Mouse (Mus musculus): ENCODE data around the gene Cend1.

DNA sequence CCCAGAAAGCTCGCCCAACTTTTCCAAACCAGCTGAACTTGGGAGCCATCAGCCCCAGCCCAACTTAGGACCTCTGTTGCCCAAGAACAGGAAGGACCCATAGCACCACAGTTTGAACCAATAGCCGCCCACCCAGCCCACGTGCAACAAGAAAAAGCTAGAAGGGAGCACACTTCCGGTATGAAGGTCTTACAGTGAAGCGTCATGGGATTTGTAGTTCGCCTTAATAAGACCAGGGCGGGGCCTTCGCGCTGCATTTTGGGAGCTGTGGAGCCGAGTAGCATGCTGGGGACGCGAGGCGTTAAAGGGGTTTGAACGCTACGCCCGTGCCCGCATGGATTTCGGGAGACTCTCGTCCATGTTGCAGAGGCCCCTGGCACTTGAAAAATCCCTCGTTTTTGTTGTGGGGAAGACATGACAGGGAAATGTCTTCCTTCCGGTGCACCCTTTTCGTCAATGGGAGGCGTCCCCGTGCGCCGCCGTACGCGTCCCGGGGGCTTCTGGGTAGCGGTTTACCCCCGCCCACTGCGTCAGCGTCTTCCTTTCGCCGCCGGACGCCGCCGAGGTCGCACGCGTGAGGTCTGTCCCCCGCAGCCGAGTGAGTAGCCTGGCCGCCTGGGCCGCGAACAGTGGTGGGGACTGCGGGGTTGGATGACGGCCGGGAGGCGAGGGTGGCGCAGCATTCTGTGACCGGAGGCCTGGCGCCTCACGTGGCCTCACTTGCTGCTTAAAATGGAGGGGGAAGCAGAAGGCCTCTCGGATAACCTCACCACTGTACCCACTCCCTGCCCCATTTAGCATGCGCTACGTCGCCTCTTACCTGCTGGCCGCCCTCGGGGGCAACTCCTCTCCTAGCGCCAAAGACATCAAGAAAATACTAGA lies 18.1 kb upstream of the Cend1 start, which contains the start of gene Rplp2:
- TF ChIP-seq POLR2A (IDR thresholded peaks at IDR 0.05; ENCODE audit: low read depth, low read length) (peak; percentile 91), CTCF (conservative IDR thresholded peaks at IDR 0.05; ENCODE audit: insufficient read depth, insufficient read length, low read depth, low read length) (no peak)

Measured in kidney, adult 2 months (tissue).